Mouse (Mus musculus) stomach, embryonic 15.5 days (tissue): ENCODE results near the gene Kctd10. TPM values are rescaled to one million over a fixed set of nuclear protein-coding genes. Genes with fewer than 3 reads are reported as not detected.

Experiments used
- ATAC-seq: fragments of 200-750 bp; cut with Nextera tagmentation; 2 replicates; pipeline ENCODE4 v1.8.0; 2017; ENCODE audit warnings: low read depth, moderate number of reproducible peaks, moderate TSS enrichment; ENCODE audit not compliant: insufficient read depth, low FRiP score
- H3K27ac ChIP-seq: fragments of 300-500 bp; sonication (generic); 2 replicates; pipeline ENCODE4 v1.5.1; 2015; ENCODE audit warnings: mild to moderate bottlenecking, inconsistent platforms
- H3K27me3 ChIP-seq: fragments of 300-500 bp; sonication (generic); replicated peaks from 2 replicates; pipeline ENCODE4 v1.6.1; 2015; ENCODE audit warnings: inconsistent platforms
- H3K36me3 ChIP-seq: fragments of 300-500 bp; sonication (generic); 2 replicates; pipeline ENCODE4 v1.6.1; 2015; ENCODE audit warnings: inconsistent platforms
- H3K4me1 ChIP-seq: fragments of 300-500 bp; sonication (generic); 2 replicates; pipeline ENCODE4 v1.6.1; 2015; ENCODE audit warnings: inconsistent platforms
- H3K4me2 ChIP-seq: fragments of 300-500 bp; sonication (generic); 2 replicates; pipeline ENCODE4 v1.6.1; 2015; ENCODE audit warnings: mild to moderate bottlenecking, inconsistent platforms
- H3K4me3 ChIP-seq: fragments of 300-500 bp; sonication (generic); replicated peaks from 2 replicates; pipeline ENCODE4 v1.5.1; 2015; ENCODE audit warnings: inconsistent platforms
- H3K9ac ChIP-seq: fragments of 300-500 bp; sonication (generic); 2 replicates; pipeline ENCODE4 v1.6.1; 2015; ENCODE audit warnings: inconsistent platforms
- H3K9me3 ChIP-seq: fragments of 300-500 bp; sonication (generic); 2 replicates; pipeline ENCODE4 v1.6.1; 2016; ENCODE audit warnings: inconsistent platforms
- WGBS: fragments of 180-500 bp; shearing (Covaris S2); methylation state at CpG from one replicate; pipeline ENCODE4 v1.1.7; 2015; 5-methylcytosine and 5-hydroxymethylcytosine counted together
- microRNA-seq: library from miRNA; unstranded; fragments of <30 nt; microRNA quantifications from one replicate; pipeline ENCODE4, GENCODE M21; 2016
- polyA plus RNA-seq: library from polyadenylated mRNA; unstranded; fragments of >200 nt; fragmentation: Nextera tagmentation; extraction: Ambion mirVana; gene quantifications from 2 replicates; pipeline ENCODE4 v1.2.1, GENCODE M21; 2015

The Kctd10 gene
- polyA plus RNA-seq, 1 experiment from 2014 or later: 122 TPM

GRCm38 (mm10) chr5:114323791-114324507, 56.4 kb downstream of the Kctd10 start:
- Histone ChIP-seq H3K4me3 (no peak overlapping the region), H3K9ac (no peak overlapping the region), H3K27me3 (no peaks in the 10 kb centered on the region), H3K36me3 (no peaks in the 10 kb centered on the region), H3K27ac (no peak overlapping the region), H3K9me3 (no peaks in the 10 kb centered on the region), H3K4me2 (peak overlapping the region; percentile 25), H3K4me1 (no peaks in the 10 kb centered on the region)
- ATAC-seq: peak; percentile 31; the same call in 1 of the 2 replicates
- WGBS: 17% methylated on average over 16 of the region's 16 CpGs

GRCm38 (mm10) chr5:114323105-114323790, 57.1 kb downstream of the Kctd10 start:
- Histone ChIP-seq H3K4me3 (no peak overlapping the region), H3K27me3 (no peaks in the 10 kb centered on the region), H3K36me3 (no peaks in the 10 kb centered on the region), H3K27ac (no peak overlapping the region), H3K4me1 (no peaks in the 10 kb centered on the region), H3K9ac (no peak overlapping the region), H3K4me2 (peak overlapping the region; percentile 25; the same call in 1 of the 2 replicates), H3K9me3 (no peaks in the 10 kb centered on the region)
- no peak for ATAC-seq
- 53% methylated on average over 25 of the region's 25 CpGs for whole genome bisulfite sequencing

Small RNA genes lying within 50 kb of the gene (microRNA-seq; reads per million reads assigned to microRNA genes)
- gene Mir7027: not detected

Other genes starting within 250 kb of the Kctd10 start
- 2.1 and 2.2 TPM in 2 replicates for gene Acacb, start 234.0 kb downstream of the Kctd10 start, polyA plus RNA-seq
- not detected in 2 replicates for gene Foxn4, start 106.7 kb downstream of the Kctd10 start, polyA plus RNA-seq
- 5.5 and 6.5 TPM in 2 replicates for gene Myo1h, start 91.3 kb downstream of the Kctd10 start, polyA plus RNA-seq
- 36.1 and 37.9 TPM in 2 replicates for gene Ube3b, start 99 bp upstream of the Kctd10 start, polyA plus RNA-seq
- 28.8 and 29.8 TPM in 2 replicates for gene Mmab, start 63.6 kb upstream of the Kctd10 start, polyA plus RNA-seq
- 49.7 and 51.5 TPM in 2 replicates for gene Mvk, start 63.8 kb upstream of the Kctd10 start, polyA plus RNA-seq
- gene Fam222a, start 187.5 kb upstream of the Kctd10 start, polyA plus RNA-seq: 2.9 and 3.8 TPM in 2 replicates